Mouse (Mus musculus) gastrocnemius, adult 2 months (tissue): ENCODE results near the gene Ano9. TPM values are rescaled to one million over a fixed set of nuclear protein-coding genes. Genes with fewer than 3 reads are reported as not detected.

ENCODE experiments used
- DNase-seq: peaks from one replicate; pipeline ENCODE4 v3.0.0; 2022
- H3K27ac ChIP-seq: fragments of 200-600 bp; 2 replicates; pipeline ENCODE4 v1.8.1; 2022; ENCODE audit warnings: mild to moderate bottlenecking
- H3K4me3 ChIP-seq: fragments of 200-600 bp; 2 replicates; pipeline ENCODE4 v1.8.1; 2022; ENCODE audit warnings: mild to moderate bottlenecking, moderate library complexity
- CTCF ChIP-seq: fragments of 200-600 bp; IDR thresholded peaks from 2 replicates; pipeline ENCODE4 v1.8.1; 2022; ENCODE audit warnings: antibody characterized with exemption, mild to moderate bottlenecking, moderate library complexity
- intact Hi-C: fragments of 180-260 bp; cut with DNase I; formaldehyde crosslinking; loops from one replicate; pipeline ENCODE4 v1.15.1; 2025
- total RNA-seq, 2 experiments: library from RNA; stranded (reverse); gene quantifications; 2 replicates each; pipeline ENCODE4 v1.2.3; 2021

The Ano9 gene
- total RNA-seq, 2 experiments from 2014 or later, result not detected

- no peak for TF ChIP-seq CTCF
- intact Hi-C loops, result no loop called here
- DNase-seq, result no peak
- H3K4me3 ChIP-seq, result peak overlapping the region; percentile 63
- H3K27ac ChIP-seq, result peak overlapping the region; percentile 80
Observed at GRCm38 (mm10) chr7:141096021-141096420, 21.6 kb downstream of the Ano9 start.

- DNase-seq, result no peak
- TF ChIP-seq CTCF, result no peak
- intact Hi-C loops, result loop anchor here (5.0 kb wide), 1 partner anchor 98 kb away; the partner anchor contains the start of genes Hras and Lrrc56
- Histone ChIP-seq H3K4me3 (no peak overlapping the region), H3K27ac (no peak overlapping the region; the same call in 1 of the 2 replicates)
Observed at GRCm38 (mm10) chr7:141094487-141095205, 23.0 kb downstream of the Ano9 start.

GRCm38 (mm10) chr7:141093950-141094349 is 23.7 kb downstream of the Ano9 start:
- no peak for DNase-seq
- H3K27ac ChIP-seq, result no peak overlapping the region
- no peak overlapping the region for H3K4me3 ChIP-seq
- no peak for TF ChIP-seq CTCF
- intact Hi-C loops, result loop anchor here (5.0 kb wide), 1 partner anchor 98 kb away; the partner anchor contains the start of genes Hras and Lrrc56

- H3K4me3 ChIP-seq, result peak overlapping the region; percentile 59
- DNase-seq, result peak; percentile 93
- peak; percentile 73 for TF ChIP-seq CTCF
- H3K27ac ChIP-seq, result peak overlapping the region; percentile 32; the same call in 1 of the 2 replicates
- intact Hi-C loops, result loop anchor here (1.0 to 5.0 kb wide), 3 partner anchors 80 to 100 kb away; partner anchors contain the start of genes Hras, Lrrc56 and Rnh1
Observed at GRCm38 (mm10) chr7:141092051-141092735, 25.4 kb downstream of the Ano9 start.

- intact Hi-C loops, result loop anchor here (5.0 kb wide), 1 partner anchor 102 kb away; the partner anchor contains the start of genes Hras and Lrrc56
- no peak overlapping the region for H3K27ac ChIP-seq
- no peak overlapping the region for H3K4me3 ChIP-seq
- DNase-seq, result no peak
- no peak for TF ChIP-seq CTCF
Observed at GRCm38 (mm10) chr7:141090228-141090627, 27.4 kb downstream of the Ano9 start.

GRCm38 (mm10) chr7:141088473-141088872 is 29.1 kb downstream of the Ano9 start:
- intact Hi-C loops, result no loop called here
- Histone ChIP-seq H3K4me3 (peak overlapping the region; percentile 9), H3K27ac (no peak overlapping the region)
- no peak for DNase-seq
- no peak for TF ChIP-seq CTCF

- intact Hi-C loops, result no loop called here
- TF ChIP-seq CTCF, result no peak
Observed at GRCm38 (mm10) chr7:141087894-141088293, 29.7 kb downstream of the Ano9 start.

GRCm38 (mm10) chr7:141079481-141080449 is 37.8 kb downstream of the Ano9 start:
- no peak overlapping the region for H3K27ac ChIP-seq
- H3K4me3 ChIP-seq, result peak overlapping the region; percentile 15; the same call in 1 of the 2 replicates
- TF ChIP-seq CTCF, result no peak
- intact Hi-C loops, result no loop called here
- DNase-seq, result no peak

More at GRCm38 (mm10) chr7:141087894-141088293, 29.7 kb downstream of the Ano9 start:
- Histone ChIP-seq H3K4me3 (no peak overlapping the region), H3K27ac (no peak overlapping the region)
- no peak for DNase-seq

GRCm38 (mm10) chr7:141078876-141079275 is 38.7 kb downstream of the Ano9 start:
- DNase-seq, result no peak
- intact Hi-C loops, result no loop called here
- no peak overlapping the region for H3K27ac ChIP-seq
- no peak for TF ChIP-seq CTCF
- no peak overlapping the region for H3K4me3 ChIP-seq

GRCm38 (mm10) chr7:141077841-141078240 is 39.8 kb downstream of the Ano9 start, which contains the start of gene Pkp3:
Gene Pkp3, plus strand, starts transcription at chr7:141078218.
- Histone ChIP-seq H3K27ac (no peak within 1 kb of the TSS), H3K4me3 (no peak within 1 kb of the TSS)
- DNase-seq, result no peak
- intact Hi-C loops, result no loop called here
- no peak for TF ChIP-seq CTCF

GRCm38 (mm10) chr7:141073782-141074181 is 43.8 kb downstream of the Ano9 start:
- no peak for DNase-seq
- Histone ChIP-seq H3K27ac (no peak overlapping the region), H3K4me3 (no peak overlapping the region)
- intact Hi-C loops, result loop anchor here (5.0 kb wide), 1 partner anchor 104 kb away; no protein-coding TSS in a partner anchor
- TF ChIP-seq CTCF, result no peak
